Mouse (Mus musculus) mouse embryonic stem cell (cell line): ENCODE measurements around the gene Ddx39b.

Experiments
- in situ Hi-C, 2 experiments: fragments of 300-500 bp; cut with MboI; formaldehyde crosslinking; loops; 1 replicate in 1 of 2; 3 replicates in 1 of 2; pipeline ENCODE4 v1.14.3; 2019 to 2020; ENCODE audit warnings: low sequenced_read_pairs in 2 of 2, low pct_unique_long_range_greater_than_20kb in 1 of 2, mixed read lengths in 1 of 2; ENCODE audit not compliant: unreplicated experiment in 1 of 2

The Ddx39b gene

DNA sequence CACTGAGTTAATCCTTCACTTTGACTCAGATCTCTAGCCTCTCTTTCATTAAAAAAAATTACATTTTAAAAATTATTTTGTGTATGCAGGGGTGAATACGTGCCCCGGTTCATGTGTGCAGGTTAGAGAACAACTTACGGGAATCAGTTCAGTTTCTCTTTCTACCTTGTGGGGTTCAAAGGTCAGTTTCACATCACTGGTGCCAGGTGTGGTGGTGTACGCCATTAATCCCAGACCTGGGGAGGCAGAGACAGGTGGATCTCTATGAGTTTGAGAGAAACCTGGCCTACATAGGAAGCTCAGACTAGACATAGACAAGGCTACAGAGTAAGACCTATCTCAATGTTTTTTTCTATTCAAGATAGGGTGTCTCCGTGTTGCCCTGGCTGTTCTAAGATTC is 28.5 kb upstream of the Ddx39b start:
- in situ Hi-C loops, result no loop called here

DNA sequence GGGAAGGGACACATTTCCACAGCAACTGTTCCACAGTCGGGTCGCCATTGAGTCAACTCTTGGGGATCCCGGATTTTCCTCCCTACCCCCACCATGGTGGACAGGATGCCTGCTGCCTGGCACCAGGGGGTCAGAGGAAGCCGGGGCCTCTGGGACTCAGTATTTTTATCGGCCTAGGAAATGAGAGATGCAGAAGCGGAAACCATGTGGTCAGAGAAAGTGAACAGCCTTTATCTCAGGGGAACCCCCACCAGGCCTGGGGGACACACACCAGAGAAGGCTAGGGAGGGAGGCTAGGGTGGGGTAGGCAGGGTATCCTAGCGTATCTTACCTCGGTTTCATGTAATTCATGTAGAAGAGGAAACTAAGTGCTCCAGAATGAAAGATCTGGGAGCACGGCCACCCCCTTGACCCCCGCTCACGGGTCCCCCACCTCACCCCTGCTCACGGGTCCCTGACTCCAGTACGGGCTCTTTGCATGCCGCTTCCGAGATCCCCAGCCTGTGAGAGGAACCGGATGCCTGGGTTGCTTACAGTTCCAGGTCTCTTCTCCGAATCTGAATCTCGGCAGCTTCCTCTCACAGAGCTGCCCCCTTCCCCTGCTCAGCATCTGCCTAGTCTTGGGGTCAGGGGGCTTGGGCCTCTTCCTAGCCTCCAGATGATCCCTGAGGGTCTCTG is 22.9 kb upstream of the Ddx39b start:
- in situ Hi-C loops, result no loop called here

DNA sequence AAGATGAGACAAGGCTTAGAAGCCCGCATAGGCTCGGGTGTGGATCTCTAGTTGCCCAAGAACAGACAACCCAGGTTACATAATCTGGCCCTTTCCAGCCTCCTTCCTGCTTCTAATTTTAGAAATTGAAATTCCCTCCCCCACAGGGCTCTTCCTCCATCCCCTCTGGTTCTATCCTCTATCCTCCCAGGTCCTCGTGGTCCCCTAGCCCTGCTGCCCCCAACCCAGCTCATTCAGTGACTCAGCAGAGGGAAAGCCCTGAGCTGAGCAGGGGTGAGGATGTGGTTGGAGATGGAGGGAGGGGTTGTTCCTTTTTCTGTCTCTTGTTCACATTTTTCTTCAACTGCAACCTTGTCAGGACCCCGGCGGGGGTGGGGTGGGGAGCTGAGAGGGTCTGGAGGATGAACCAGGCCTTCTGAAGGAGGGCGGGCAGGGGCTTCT is 21.9 kb upstream of the Ddx39b start:
- in situ Hi-C loops, result no loop called here

DNA sequence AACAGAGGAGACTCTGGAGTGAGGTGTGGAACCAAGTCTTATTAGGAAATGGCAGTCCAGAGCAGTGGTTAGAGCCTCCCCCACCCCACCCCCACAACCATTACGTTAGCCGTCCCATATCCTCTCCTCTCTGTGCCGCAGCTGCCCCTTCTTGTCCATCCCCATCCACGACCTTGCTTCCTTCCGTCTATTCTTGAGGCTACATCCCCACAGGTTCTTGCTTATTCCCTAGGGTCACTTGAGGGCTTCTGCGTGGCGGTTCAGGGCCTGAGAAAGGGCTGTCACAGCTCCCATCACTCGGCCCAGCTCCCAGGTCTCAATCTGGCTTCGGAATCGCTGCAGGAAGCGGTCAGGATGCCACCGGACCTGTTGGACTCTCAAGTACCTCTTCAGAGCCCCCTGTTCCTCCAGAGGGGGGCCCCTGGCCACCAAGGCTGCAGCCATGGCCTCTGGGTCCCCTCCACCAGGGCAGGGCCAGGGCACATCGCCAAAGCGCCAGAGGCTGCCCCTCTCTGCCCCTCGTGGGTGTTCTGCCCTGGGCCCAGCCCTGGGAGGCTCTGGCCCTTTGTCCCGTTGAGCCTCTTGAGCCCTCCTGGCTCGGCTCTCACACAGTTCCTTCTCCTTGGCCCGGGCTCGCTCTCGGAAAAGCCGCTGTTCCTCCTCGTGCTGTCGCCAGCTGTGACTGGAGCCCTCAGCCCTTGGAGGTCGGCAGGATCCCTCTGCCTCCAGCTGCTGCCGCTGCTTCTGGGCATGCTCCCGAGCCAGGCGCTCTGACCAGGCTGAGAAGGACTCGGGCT is 21.2 kb upstream of the Ddx39b start, which contains the start of gene Gm16181:
Gene Gm16181, plus strand, starts transcription at position 679 of the 797 bp plus-strand sequence.
- in situ Hi-C loops, result no loop called here

DNA sequence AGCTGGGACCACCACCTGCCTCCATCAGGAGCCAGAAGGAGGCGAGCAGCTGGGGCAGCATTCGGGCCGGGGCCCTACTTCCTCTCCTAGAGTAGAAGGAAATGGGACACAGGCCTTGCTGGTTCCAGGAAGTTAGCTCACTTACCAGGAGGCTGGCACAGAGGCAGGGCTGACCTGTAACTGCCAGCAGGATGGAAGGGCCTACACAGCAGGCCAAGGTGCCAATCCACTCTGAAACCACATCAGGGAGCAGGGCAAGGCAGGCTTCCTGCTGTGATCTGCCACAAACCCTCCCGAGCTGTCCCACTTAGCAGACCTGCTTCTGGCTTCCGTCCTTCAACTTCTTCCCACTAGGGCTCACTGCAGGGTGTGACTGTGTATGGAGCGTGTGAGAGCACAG is 19.2 kb upstream of the Ddx39b start:
- in situ Hi-C loops, result no loop called here

DNA sequence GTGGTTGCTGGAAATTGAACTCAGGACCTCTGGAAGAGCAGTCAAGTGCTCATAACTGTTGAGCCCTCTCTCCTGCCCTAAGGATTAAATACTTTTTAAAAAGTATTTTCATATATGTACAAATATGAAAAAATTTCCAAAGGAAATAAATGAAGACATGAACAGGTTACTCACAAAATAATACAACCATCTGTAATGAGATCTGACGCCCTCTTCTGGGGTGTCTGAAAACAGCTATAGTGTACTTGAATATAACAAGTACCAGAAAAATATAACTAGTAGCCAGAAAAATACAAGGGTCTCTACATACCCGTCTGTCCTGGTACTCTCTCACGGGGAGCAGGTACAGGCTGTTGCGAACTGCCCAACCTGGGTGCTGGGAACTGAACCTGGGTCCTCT is 16.9 kb upstream of the Ddx39b start:
- in situ Hi-C loops, result no loop called here

DNA sequence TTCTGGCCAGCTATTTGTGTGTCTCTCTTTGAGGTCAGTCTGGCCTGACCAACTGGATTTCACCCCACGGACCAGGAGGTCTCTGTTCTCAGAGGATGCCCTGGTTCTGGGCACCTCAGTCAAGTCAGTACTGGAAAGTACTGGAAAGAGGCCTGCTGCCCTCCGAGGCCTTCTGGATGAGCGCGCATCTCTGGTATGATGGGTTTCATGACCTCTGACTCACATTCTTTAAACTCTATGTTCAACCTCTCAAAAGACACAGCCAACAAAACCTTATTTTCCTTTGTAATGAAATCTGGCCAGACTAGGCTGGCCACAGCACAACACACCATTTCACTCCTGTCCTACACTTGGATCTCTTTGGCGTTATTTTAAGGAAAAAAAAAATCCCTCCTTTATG is 16.1 kb upstream of the Ddx39b start:
- in situ Hi-C loops, result no loop called here

DNA sequence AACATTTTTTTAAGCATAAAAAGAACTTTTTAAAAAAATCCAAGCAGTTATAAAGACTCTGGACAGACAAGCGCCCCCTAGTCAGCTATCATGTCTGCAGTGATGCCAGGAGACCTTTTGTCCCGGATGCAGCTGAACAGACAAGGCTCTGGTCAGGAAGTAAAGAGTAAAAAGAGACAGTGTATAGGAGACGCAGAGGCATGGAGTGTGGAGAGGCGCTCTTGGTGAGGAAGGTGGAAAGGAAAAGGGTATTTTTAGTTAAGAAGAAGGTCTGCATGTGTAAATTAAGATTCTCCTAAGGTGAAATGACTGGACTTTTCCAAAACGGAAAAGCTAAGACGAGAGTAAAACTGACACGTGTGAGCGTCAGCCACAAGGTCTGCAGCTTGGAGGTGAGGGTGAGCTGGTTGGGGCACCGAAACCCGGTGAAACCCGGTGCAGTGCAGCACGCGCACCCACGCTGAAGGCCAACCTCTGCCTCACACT is 14.9 kb upstream of the Ddx39b start:
- in situ Hi-C loops, result no loop called here

DNA sequence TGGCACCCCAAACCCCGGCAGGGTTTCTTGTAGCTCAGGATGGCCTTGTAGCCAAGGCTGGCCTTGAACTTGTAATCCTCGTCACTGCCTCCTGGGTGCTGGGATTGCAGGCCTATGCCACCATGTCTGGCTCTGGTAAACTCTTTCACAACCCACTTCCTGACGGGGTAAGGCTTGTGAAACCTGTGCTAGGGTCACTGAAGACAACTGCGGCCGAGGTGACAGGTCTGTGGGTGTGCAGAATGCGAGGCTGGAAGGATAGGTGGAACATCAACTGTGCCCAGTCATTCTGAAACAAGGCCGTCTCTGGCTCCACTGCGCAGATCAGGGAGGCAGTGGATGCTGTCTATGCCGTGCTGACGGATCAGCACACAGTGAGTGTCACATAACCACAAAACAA is 10.5 kb upstream of the Ddx39b start:
- in situ Hi-C loops, result loop anchor here (5.0 kb wide), 2 partner anchors 54 to 64 kb away; partner anchors contain the start of gene Aif1 (in 1 of the 2)

DNA sequence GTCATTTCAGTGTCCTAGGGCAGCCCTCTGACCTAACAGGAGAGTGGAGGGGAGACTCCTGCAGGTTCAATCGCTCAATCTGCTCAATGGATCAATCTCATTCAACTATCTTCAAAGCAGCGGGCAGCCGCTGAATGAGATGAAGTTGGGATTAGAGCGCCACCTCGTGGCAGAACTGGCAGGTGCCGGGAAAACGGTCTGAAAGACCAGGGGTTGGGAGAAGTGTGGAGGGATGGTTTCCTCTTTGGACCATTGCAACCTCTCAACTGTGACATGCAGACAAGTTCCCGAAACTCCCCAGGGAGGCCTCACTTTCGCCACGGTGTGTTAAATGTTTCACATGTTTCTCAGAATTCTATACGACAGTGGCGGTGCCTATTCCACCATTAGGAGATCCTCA is 9.5 kb upstream of the Ddx39b start:
- in situ Hi-C loops, result loop anchor here (5.0 kb wide), 2 partner anchors 55 to 65 kb away; partner anchors contain the start of gene Aif1 (in 1 of the 2)

DNA sequence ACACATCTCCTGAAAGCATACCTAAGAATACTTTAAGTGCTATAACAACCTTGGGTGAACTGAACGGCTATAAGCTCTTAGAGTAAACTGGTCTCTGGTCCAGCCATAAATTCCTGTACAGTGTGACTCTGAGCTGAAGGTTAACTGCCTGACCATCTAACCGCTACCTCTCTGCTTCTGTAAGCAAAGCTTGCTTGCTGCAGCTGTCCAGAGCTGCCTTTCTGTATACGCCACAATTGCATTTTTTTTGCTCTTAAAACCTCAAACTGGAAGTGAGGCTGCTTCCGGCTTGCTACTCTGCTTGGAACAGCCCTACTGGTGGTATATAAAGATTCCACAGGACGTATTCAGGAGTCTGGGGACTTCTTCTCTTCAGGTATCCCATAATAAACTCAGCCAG is 8.9 kb upstream of the Ddx39b start:
- in situ Hi-C loops, result loop anchor here (5.0 kb wide), 2 partner anchors 55 to 65 kb away; partner anchors contain the start of gene Aif1 (in 1 of the 2)

DNA sequence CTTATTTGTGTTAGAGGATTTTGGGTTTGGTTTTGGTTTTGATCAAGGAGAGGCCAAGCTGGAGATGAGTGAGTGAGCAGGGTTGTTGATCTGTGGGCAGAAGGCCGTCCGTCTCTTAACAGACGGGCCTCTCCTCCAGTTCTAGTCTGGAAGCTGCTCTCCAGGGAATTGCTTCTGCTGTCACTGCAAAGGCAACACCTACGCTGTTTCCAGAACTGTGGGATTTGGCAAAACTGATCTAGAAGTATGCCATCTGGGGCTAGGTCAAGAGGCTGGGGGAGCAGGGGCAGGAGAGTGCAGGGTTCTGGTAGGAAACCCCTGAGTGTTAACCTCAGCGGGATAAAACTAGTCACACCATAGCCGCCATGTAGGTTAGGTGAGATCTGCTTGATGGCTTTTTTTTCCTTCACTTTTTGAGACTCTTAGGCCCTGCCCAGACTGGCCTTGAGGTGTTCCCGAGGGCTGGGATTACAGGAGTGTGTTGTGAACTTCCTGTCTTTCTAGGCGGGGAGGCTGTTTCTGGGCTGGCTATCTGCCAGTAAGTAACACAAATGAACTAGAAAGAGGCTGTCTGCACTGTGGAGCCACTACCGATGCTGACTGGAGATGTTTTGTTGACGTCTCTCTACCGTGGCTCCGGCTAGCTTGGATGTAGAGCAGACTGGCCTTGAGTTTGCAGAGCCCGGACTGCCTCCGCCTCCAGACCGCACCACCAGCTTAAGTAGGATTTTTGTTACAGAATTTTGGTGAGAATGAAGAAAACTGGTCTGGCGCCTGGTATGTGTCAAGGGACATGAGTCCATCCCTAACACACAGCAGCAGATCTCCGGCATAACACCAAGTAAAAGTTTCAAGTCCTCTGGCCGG is 8.2 kb upstream of the Ddx39b start, which contains the start of gene Atp6v1g2:
Gene Atp6v1g2, plus strand, starts transcription at position 547 of the 867 bp plus-strand sequence.
- in situ Hi-C loops, result loop anchor here (5.0 kb wide), 2 partner anchors 56 to 66 kb away; partner anchors contain the start of gene Aif1 (in 1 of the 2)

DNA sequence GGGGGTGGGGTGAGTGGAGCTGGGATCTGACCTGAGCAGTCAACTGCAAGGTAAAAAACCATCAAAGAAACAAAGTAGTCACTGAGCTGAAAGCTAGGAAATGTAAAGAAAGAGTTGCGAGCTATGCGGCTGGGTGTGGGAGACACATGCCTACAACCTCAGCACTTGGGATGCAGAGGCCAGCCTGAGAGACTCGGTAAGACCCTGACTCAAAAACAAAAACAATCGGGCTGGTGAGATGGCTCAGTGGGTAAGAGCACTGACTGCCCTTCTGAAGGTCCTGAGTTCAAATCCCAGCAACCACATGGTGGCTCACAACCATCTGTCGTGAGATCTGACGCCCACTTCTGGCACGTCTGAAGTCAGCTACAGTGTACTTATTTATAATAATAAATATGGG is 7.5 kb upstream of the Ddx39b start:
- in situ Hi-C loops, result loop anchor here (5.0 kb wide), 2 partner anchors 57 to 67 kb away; partner anchors contain the start of gene Aif1 (in 1 of the 2)

DNA sequence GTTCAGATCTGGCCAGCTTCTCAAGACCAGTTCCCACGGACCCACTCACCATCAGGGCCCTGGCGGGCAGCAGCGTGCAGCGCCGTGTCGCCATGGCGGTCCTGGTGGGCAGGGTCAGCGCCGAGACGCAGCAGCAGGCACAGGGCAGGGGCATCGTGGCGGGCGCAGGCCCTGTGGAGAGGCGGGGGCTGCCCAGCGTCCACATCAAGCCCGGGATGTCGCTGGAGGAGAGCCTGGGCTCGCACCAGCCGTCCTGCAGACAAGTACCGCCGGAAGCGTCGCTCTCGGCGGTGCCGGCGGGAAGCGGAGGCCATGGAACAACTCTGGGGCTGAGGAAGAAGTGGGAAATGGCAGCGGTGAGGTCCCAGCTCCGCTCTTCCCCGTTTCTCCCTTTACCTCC is 6.6 kb upstream of the Ddx39b start:
- in situ Hi-C loops, result loop anchor here (5.0 kb wide), 2 partner anchors 58 to 68 kb away; partner anchors contain the start of gene Aif1 (in 1 of the 2)

DNA sequence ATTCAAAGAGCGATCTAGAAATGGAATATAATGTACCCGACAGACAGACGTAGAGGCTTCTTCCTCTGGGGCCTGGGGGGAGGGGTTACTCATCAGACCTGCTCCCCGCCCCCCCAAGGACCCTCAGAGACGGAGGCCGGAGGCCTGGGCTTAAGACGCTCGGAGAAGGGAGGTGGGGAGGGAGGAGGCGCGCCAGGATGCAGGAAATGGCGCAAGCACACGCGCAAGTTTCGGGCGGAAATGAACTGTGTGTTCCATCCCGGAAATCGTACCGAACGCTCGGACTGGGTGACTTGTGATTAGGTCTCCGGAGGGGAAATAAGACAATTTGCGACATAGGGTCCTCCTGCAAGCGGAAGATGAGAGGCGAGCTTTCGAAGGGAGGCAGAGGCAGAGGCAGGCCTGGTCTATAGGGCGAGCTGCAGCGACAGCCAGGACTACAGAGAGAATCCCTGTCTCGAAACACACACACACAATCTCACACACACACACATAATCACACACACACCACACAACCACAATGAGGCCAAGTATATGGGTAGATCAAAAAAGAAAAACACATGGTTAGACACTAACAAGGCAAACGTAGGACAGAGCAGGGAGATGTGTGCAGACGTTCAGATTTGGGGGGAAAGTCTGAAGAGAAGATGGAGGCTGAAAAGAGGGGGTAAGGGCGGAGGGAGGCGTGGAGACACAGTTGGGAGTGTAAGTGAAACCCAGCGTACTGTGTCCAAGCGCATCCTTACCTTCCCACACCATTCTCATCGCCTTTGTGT is 5.7 kb upstream of the Ddx39b start, which contains the start of gene Nfkbil1:
Gene Nfkbil1, minus strand, starts transcription at position 179 of the 776 bp plus-strand sequence.
- in situ Hi-C loops, result no loop called here

DNA sequence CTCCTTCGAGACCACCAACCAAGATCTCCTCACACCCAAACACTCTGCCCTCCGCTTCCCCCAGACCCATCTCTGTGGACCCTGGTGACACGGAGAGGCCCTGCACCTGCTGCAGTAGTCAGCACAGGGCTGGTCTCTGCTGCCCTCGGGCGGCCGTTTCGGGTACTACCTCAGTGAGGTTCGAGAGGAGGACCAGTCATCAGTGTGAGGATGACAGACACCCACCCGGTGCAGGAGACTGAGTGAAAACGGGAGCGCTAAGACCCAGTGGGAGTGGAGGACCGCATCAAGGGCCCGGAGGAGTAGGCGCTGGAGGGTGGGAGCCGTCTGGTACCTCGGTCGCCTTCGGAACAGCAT is 5.2 kb upstream of the Ddx39b start:
- in situ Hi-C loops, result no loop called here

DNA sequence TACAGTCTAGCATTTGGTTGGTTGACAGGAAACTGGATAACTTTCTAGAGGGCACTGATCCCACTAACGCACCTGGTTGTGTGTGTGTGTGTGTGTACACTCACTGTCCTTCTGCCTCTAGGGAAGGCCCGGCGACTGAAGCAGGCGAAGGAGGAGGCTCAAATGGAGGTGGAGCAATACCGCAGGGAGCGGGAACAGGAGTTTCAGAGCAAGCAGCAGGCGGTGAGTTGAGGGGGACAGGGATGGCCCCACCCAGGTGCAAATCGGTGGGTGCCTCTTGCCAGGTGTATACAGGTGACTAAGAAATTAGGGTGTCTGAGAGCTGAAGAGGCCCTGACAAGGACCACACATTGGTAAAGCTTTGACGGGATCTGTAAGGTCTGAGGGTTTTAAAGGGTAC is 4.5 kb upstream of the Ddx39b start:
- in situ Hi-C loops, result no loop called here

DNA sequence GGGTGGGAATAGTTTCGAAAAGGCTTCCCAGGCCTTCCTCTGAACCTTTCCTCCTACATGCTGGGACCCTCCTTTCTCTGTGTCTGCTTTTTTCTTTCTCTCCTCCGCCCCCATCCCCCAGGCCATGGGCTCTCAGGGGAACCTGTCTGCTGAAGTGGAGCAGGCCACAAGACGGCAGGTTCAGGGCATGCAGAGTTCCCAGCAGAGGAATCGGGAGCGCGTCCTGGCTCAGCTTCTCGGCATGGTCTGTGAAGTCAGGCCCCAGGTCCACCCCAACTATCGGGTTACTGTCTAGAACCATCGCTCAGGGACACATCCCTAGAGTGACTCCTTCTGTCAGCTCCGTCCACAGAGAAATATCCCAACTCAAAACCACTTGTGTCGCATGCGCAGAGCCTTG is 4.0 kb upstream of the Ddx39b start:
- in situ Hi-C loops, result no loop called here
